Mouse (Mus musculus): ENCODE data around the gene 1700019N19Rik.

1700019N19Rik gene

DNA sequence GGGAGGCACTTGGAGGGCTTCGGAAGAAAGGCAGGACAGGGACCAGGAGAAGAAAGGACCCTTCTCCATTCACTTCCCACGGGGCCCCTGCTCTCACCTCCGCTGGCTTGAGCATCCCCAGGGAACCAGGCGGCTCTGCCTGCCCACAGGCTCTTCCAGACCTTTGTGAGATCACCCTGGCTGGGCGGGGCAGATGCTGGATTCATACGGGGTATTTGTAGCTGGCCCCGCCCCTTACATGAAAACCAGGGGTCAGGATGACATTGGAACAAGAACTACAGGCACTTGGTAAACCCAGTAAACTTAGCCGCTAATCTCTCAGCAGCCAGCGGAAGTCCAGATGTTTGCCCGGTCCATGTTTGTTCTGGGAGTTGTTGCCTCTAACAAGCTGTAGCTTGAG lies at the start of gene 1700019N19Rik:
Gene 1700019N19Rik, minus strand, starts transcription at position 178 of the 400 bp plus-strand sequence.
- no peak for DNase-seq (ENCODE audit: low read depth, low spot score)

DNA sequence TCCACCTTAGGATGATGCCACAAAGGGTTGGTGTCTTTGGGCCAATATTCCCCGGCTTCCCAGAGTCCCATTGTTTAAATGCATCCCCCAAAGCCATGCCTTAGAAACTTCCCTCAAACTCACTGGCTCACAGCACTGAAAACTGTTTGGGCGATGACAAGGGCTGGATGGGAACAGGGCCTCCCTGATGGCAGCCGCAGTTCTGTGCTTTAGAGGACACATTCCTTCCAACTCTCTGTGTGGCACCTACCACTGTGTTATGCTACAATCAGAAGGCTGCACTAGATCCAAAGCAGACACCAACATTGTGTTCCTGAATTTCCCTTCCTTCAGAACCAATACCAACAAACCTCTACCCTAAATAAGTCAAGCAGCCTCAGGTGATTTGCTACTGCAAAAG lies 49.3 kb upstream of the 1700019N19Rik start:
- no peak for DNase-seq (ENCODE audit: low read depth, low spot score)

DNA sequence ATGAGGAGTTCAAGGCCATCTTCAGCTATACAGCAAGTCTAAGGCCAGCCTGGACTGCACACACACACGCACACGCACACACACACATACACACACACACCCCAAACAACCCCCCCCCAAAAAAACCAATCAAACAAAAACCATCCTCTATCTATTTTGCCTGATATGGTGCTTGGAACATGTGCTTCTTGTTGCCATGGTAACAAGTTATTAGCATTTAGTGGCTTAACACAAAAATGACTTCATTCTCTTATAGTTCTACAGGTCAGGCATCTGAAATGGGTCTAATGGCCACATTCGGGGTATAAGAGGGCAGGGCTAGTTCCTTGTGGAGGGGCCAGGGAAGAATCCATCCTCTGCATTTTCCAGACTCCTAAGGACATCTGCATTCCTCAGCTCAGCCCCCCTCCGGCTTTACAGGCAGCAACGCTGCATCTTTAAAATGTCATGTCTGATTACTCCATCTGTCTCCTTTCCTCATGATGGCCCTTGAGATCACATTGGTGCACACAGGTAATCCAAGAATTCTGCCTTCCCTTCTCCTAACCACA lies 46.5 kb upstream of the 1700019N19Rik start:
- DNase-seq (ENCODE audit: low read depth, low spot score), result no peak

DNA sequence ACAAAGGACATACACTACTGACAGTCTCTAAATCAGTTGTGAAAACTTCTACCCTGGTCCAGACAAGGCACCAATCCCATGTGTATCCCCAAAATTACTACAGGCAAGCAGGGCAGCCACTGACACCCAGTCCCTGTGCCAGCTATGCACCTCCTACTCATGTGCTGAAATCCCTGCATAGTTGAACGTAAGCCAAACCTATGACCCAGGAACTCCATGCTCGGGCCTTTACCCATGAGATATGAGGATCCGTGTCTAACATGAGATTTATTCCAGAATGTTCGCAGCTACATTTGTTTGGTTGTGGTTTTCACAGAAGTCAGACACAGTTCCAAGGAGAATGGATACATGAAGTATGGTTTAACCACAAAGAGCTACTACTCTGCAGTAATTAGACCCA lies 45.5 kb upstream of the 1700019N19Rik start:
- DNase-seq (ENCODE audit: low read depth, low spot score), result no peak

DNA sequence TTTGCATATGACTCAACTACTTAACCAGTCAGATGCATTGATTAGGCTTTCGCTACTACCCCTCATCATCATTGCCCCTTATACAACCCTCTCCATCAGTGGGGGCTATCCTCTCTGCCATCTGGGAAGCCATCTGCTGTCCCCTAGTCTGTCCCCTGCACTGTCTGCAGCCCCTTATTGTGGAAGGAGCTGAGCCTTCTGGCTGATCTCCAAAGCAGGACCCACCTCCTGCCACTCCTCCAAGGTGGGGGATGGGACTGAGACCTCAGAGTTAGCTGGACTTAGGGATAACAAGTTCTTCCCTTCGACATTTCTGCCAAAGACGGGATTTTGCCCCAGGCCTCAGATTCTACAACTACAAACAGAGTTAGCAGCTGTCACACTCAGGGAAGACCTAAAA lies 45.1 kb upstream of the 1700019N19Rik start:
- DNase-seq (ENCODE audit: low read depth, low spot score), result no peak

DNA sequence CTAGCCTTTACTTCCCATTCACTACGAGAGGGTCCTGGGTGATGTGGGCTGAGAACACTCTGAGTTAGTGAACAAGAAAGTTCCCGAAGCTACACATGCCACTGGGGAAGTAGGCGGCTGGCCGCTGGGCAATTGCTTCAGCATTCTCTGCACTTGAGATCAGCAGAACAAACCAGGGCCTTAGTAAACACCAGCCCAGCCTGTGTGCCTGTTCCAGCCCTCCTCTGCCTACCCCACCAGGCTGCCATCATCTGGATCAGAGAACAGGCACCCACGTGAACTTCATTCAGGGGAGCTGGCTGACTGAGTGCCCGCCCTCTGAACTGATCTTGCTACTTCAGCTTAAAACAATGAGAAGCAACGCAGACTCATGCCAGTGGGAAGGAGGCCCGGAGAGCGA lies 44.4 kb upstream of the 1700019N19Rik start:
- no peak for DNase-seq (ENCODE audit: low read depth, low spot score)

DNA sequence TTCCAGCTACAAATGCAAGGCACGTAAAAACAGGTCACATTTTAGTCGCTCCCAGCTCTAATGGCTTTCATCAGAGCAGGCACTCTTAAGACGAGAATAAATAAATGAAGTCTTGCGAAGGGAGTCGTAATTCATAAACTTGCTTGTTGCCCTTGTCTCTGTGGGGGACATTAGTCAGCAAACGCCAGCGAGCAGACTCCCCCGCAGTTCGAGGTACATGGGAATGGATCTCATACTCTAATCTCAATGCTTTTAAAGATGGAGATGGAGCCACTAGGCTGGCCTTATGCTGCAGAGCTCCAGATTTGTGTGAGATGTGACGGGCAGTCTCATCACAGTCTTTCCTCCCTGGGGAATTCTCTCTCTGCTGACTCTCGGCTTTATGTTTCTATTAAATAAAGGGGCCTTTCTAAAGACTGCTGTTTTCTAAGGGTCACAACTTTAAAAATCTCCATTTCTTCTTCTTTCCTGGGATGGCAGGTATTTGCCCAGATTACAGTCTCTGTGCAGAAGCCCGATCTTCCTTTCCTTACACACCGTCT lies 39.4 kb upstream of the 1700019N19Rik start:
- DNase-seq (ENCODE audit: low read depth, low spot score), result no peak

DNA sequence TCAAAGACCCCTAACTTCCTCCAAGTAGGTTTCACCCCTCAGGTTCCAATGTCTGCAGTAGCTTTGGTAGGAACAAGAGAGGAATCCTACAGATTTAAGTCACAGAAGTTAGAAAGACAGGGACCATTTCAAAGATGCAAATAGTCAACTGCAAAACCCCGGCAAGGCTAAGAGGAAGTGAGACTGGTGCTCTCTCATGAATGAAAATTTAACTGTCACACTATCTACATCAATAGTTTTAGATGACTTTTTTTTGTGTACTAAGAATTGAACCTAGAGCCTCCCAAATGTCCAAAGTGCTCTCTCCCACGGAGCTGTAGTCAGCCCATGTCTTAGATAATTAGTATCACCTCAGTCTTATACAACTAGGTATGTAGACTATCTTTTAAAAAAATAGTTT lies 38.7 kb upstream of the 1700019N19Rik start:
- DNase-seq (ENCODE audit: low read depth, low spot score), result no peak

DNA sequence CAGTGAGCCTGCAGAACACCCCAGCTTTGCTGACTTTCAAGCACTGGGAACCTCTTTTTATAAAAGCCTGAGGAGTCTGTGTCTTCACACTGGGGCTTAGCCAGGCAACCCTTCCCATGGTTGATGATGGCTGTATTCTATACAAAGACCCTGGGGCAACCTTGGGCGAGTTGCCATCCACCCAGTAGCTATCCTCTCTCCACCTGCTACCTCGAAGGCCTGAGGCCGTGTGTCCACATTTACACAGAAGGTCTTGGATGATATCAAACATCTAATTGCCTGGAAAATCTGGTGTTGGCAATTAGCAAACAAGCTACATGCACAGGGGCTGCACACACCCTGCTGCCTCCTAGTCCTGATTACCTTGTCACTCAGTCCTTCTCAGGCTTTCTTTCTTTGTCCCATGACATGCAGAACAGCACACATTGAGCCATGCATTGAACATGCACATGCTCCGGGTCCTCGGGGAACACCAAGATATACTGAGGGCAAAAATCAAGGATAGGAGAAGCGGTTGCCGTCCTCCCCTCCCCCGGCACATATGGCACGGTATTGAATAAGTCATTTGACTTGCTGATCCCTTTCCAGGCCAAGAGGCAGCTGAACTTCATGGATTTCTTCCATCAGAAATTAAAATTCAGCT lies 37.1 kb upstream of the 1700019N19Rik start:
- DNase-seq (ENCODE audit: low read depth, low spot score), result no peak

DNA sequence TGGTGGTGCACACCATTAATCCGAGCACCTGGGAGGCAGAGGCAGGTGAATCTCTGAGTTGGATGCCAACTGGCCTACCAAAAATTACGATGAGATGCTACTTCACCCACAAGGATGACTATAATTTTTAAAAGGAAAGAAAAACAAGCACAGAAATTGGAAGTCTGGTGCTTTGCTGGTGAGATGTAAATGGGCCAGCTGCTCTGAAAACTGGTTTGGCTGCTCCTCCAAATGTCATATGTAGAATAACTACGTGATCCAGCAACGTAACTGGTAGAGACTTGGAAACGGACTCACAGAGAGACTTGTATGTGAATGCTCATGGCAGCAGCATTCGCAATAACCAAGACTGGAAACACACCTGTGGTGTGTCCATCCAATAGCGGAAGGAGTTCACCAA lies 35.9 kb upstream of the 1700019N19Rik start:
- no peak for DNase-seq (ENCODE audit: low read depth, low spot score)

DNA sequence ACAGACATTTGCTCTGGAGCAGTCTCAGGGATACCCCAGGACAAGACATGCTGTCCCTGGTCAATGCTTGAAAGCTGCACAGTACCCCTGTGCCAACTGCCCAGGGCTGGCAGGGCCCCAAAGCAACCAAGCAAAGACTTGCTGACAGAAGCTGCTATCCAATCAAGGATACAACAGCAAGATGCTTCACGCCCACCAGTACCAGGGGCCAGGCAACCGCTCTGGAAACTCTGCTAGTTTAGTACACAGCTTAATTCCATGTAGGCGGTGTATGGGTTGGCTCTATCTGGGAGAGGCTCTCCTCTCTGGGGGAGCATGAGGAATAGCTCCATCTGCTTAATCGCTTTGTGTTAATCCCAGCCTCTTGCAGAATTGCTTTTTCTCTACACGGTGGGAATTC lies 35.3 kb upstream of the 1700019N19Rik start:
- DNase-seq (ENCODE audit: low read depth, low spot score), result no peak

DNA sequence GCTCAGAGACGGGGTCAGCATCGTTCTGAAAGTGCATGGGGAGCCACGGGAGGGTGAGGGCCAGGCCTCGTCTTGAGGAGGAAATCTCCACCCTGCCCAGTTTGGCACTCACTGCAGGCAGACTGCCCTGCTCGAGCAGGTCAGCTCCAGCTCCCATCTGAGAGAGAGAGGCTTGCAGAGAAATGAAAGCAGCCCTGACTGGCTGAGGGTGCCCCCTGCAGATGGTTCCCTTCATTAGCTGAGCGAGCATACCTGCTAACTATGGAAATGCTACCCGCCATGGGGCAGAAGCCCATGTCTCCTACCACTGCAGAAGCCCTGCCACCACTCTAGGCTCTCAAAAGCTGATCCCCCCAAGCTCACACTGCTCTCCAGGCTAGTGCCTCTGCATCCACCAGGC lies 33.4 kb upstream of the 1700019N19Rik start:
- DNase-seq (ENCODE audit: low read depth, low spot score), result no peak

DNA sequence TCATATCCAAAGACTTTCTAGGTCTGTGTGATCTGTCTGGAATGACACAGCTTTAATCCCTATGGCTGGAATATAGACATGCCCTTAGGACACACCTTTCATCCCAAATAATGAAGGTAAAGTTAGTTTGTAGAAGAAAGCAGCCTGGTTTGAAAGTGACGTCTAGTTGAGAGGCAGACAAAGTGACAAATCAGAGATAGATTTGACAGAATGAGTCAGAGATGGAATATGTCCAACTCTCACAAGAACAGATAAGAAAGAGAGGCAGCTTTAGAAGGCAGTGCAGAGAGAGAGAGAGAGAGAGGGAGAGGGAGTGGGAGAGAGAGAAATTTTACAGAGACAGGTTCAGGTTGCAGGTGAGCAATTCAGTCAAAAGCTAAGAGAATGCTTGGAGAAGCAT lies 30.1 kb upstream of the 1700019N19Rik start:
- no peak for DNase-seq (ENCODE audit: low read depth, low spot score)

DNA sequence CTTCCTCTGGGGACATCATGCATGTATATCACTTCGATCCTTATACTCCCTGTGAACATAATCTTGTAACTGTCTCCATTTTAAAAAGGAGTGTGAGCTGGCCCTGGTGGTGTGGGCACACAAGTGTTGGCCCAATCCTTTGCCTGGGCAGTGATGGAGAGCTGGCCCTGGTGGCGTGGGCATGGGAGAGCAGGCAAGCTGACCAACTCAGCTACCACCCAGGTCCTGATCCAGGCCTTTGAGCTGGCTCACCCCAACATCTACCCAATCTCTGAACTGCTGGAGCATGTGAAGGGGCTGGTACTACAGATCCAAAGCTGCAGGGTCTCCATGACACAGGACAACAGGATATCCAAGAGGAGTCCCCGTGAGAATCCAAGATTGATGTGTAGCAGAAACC lies 29.0 kb upstream of the 1700019N19Rik start:
- DNase-seq (ENCODE audit: low read depth, low spot score), result no peak

DNA sequence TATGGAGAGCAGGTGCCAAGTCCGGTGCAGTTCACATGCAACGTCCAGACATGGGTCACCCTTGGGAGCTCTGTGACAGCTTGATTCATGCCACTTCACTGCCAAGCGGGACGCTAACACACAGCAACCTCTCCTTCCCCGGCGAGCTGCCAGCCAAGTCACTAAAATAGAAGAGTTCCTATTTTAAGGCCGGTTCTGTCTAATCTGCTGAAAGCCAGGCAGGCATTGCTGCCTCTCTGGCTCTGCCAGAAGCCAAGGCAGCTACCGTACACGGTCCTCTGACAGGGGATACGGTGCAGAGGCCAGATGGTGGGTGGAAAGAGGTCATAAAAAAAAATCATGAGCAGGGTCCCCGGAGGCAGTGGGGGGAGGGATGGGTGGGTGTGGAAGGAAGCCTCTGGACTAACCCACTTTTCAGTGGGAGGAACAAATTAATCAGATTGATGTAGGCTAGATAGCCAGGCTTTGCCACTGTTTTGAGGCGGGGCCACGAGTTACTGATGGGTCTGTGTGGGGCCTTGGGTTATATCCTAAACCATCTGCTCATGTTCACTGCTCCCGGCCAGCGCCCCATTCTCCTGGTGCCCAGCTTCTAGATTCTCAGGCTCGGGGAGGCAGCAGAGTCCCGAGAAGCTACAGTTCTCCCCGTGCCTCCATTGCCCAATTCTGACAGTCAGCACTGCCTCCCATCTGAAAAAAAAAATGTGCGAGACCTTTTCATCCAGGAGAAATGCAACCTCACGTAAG lies 28.4 kb upstream of the 1700019N19Rik start:
- no peak for DNase-seq (ENCODE audit: low read depth, low spot score)

DNA sequence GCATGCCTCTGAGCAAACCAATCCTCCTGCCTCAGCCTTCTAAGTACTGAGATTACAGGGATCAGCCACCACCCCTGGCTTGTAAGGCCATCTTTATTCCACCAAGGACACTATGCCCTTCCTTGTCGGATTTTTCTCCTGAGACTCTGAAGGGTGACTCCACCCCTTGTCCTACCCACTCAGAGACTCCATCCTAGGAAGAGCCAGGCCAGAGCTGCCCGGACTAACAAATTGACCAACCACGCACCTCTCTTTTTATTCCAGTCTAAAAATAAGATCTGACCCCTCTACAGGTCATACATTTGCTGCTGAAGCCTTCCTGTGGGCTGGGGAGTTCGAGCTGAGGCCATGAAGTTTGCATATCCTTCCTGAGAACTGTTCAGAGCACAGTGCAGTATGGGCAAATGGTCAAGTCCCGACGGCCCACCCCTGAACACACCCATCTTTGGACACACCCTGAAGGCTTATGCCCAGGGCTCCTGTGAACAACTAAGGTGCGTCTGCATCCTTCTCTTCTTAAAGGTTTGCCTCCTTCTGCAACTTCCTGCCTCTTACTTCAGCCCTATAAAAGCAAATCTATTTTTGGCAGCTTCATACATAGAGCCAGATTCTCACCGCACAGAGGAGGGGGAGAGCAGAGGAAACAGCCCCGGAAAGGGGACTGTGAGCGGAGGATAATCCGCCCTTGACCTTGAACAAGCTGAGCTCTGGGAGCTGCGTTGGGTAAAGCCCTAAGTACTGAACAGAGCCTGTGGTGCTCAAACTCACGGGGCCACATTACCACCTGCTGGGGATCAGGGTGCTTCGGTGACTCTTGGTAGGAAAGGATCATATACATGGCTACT lies 24.5 kb upstream of the 1700019N19Rik start:
- peak; percentile 26 for DNase-seq (ENCODE audit: low read depth, low spot score)

DNA sequence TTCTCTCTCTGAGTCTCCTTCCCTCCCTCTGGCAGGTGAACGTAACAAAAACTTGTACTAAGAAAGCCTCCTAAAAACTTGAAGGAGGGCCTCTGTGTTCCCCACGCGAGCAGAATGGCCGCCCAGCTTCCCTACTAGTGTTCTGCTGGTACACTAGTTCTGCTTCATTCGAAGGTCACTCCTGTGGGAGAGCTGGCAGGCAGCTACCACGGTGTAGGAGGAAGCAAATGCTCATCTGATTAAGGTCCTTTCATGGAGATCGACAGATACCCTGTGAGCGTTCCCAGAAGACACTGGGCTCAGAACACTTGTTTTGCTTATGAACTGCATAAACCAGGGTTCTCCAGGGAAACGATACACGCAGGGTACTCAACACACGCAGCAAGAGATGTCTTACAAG lies 23.1 kb upstream of the 1700019N19Rik start:
- no peak for DNase-seq (ENCODE audit: low read depth, low spot score)

DNA sequence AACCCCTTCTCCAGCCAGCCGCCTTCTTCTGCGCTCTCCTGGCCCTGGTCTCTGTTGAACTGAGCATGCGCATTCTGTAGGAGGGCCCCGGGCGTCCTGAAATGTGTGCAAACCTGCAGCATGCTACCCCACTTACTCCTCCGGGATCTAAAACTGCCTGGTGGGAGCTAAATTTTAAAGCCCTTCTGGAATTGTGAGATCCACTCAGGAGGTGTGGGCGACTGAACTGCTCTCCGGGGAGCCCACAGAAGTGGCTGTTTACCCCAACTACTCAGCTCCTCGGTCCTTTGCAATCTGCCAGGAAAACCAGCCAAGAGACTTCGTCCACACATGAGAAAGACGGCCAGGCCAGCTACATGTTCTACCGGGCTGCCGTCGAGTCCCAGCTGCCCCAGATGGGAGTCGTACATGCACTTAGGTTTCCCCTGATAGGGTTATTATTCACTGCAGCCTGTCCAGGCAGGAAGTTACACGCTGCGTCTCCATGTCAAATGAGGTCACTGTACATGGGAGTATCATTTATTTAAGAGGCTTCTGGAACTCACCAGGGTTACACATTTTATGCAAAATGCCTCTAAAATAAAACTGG lies 22.3 kb upstream of the 1700019N19Rik start:
- DNase-seq (ENCODE audit: low read depth, low spot score), result no peak

DNA sequence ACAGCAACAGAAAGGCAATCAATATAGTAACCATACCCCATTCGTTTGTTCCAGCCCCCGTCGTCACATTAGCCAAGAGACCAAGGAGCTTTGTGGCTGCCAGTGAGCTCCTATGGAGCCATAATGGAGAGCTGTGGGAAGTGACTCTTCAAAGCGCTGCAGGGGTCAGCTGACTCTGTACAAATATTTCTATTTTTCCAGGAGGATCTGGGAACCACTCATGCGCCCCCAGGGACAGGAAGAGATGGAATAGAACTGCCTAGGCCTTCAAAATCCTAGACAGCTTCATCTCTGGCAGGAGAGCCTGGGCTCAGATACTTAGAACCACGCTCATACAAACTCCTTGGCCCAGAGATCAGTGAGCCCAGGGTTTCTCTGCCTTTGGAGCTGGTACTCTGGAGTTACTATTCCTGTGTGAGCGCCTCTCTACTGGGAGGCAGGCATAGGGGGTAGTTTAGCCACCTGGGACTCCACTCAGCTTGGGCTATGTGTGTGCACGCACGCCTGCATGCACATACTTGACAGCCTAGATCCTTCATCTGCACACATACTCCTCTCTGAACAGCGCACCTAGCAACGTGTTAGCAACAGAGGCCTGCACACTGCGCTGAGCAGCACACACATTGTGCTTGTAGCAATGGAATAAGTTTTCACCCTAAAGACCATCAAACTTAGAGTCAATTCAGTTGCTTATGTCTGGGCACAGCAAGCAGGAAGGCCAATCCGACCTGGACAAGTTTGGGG lies 21.1 kb upstream of the 1700019N19Rik start:
- DNase-seq (ENCODE audit: low read depth, low spot score), result no peak

DNA sequence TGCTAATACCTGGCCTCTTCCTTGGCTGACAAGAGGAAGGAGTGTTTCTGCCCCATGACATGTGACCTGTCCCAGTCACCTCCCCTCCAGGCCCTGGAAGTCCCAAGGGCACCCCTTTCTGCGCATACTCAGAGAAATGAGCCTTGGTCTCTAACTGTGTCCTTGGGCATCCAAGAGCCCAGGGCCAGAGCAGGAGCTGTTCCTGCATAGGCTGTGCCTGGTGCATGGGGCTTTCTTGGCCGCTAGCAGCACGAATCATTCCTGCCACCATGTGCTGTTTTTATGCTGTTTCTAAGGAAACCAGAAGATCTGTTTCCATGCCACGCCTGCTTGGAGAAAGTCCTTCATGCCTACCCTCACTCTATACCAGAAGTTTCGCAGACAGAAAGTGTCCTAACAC lies 16.3 kb upstream of the 1700019N19Rik start:
- no peak for DNase-seq (ENCODE audit: low read depth, low spot score)

DNA sequence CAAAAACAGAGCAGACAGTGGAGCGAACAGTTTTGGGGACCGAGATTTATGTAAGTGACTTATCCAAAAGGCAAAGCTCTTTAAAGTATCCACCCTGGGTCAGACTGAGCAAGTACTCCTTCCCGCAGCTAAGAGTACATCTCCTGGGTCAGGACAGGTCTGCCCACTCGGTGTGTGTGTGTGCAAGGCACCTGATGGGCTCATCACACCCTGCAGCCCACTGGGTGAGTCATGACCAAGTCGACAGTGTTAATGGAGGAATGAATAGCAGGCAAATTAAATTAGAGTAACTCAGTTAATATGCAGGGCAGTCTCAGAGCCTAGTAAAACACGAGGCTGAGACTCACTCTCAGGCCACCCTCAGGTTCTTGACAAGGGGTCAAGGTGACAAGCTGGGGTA lies 14.6 kb upstream of the 1700019N19Rik start:
- no peak for DNase-seq (ENCODE audit: low read depth, low spot score)
